Mouse (Mus musculus) ES-Bruce4 (cell line): ENCODE measurements around the gene Acta2.

Source experiments
- CTCF ChIP-seq: IDR thresholded peaks from one replicate; pipeline ENCODE4 v1.8.1; 2011; ENCODE audit warnings: low read depth, low read length
- EP300 ChIP-seq: IDR thresholded peaks from 2 replicates; pipeline ENCODE4 v1.6.1; 2011; ENCODE audit warnings: low read depth, low read length; ENCODE audit not compliant: insufficient read depth
- POLR2A ChIP-seq: IDR thresholded peaks from one replicate; pipeline ENCODE4 v1.8.1; 2011; ENCODE audit warnings: low read length; ENCODE audit not compliant: insufficient read depth

GRCm38 (mm10) chr19:34198066-34198465, 57.3 kb downstream of the Acta2 start:
- TF ChIP-seq CTCF (no peak), EP300 (no peak), POLR2A (no peak)
